Mouse (Mus musculus) layer of hippocampus, postnatal 14 days (tissue): ENCODE data around the gene Igfbp4. TPM values are rescaled to one million over a fixed set of nuclear protein-coding genes. Genes with fewer than 3 reads are reported as not detected.

Experiments used
- DNase-seq, 2 experiments: peaks; one replicate each; pipeline ENCODE4 v3.0.0; 2021 to 2022; ENCODE audit warnings: low spot score in 2 of 2, mixed read lengths in 1 of 2
- long read RNA-seq, 2 experiments: library from polyadenylated mRNA; stranded (forward); transcript quantifications; one replicate each; pipeline ENCODE4 v2.0.0; 2021
- total RNA-seq, 2 experiments: library from RNA; stranded (reverse); gene quantifications; 2 replicates each; pipeline ENCODE4 v1.2.3; 2021

Gene Igfbp4
- total RNA-seq, result 100 to 1,000 TPM in 1 of 2 experiments, 10 to 100 TPM in 1; 93.6 to 121 TPM
- long read RNA-seq, experiment 1, transcript Igfbp4-201 (4 exons, 3,831 nt), result major isoform, 57 of 67 reads
- long read RNA-seq, experiment 1, partial matches to known transcripts, result 0 of 67 reads
- long read RNA-seq, experiment 1, other reads (novel, unspliced or antisense), result 10 of 67 reads
- long read RNA-seq, experiment 2, transcript Igfbp4-201 (4 exons, 3,831 nt), result major isoform, 80 of 111 reads
- long read RNA-seq, experiment 2, partial matches to known transcripts, result 26 of 111 reads
- long read RNA-seq, experiment 2, other reads (novel, unspliced or antisense), result 4 of 111 reads

- DNase-seq, result peak in 1 of 2 experiments; percentile 36
These were observed at the start of gene Igfbp4 for GRCm38 (mm10) chr11:99041051-99041729. Igfbp4 (plus strand) TSS chr11:99041244.

DNA sequence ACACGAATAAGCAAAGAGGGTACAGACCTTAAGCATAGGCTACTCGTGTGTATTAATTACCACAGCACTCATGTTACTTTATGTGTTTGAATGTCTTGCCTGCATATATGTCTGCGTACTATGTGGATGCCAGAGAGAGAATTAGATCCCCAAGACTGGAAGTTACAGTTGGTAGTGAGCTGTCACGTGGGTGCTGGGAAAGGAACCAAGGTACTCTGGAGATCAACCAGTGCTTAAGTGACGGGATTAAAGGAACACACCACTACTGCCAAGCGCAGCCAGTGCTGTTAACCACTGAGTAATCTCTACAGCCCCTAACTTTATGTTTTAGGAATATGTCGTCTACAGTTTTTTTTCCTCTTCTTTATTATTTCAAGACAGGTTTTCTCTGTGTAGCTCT, 45.1 kb upstream of the Igfbp4 start:
- no peak for DNase-seq

DNA sequence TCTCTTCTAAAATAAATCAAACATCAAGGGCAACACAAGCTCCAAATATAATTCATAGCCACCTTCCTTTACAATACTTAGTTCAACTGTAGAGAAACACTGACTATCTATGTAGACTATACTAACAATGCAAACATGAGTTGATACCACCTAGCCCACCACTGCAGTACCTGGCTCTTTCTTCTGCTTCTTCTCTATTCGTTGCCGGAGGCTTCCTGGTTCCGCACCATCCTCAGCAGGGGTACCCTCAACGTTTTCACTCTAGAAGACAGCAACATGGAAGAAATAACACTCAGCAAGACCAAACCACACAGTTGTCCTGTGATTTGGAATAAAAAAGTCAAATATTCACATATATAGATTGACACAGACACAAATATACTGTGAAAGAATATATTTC, 43.4 kb upstream of the Igfbp4 start:
- no peak for DNase-seq

DNA sequence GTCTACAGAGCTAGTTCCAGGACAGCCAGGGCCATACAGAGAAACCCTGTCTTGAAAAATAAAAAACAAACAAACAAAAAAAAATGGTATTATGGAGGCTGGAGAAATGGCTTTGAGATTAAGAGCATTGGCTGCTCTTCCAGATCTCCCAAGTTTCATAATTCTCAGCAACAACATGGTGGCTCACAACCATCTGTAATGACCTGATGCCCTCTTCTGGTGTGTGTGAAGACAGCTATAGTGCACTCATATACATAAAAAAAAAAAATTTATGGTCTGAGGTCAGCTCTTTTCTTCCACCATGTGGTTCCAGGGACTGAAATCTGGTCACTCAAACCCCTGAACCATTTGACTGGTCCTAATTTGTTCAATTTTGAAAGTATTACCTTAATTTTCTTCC, 42.3 kb upstream of the Igfbp4 start:
- no peak for DNase-seq

GRCm38 (mm10) chr11:98999243-98999642, 41.8 kb upstream of the Igfbp4 start:
- DNase-seq, result no peak

- DNase-seq, result no peak
These were observed 34.3 kb upstream of the Igfbp4 start for GRCm38 (mm10) chr11:99006788-99007187.

- DNase-seq, result no peak
These were observed 30.9 kb upstream of the Igfbp4 start for GRCm38 (mm10) chr11:99010124-99010523.

- DNase-seq, result no peak
These were observed 30.3 kb upstream of the Igfbp4 start for GRCm38 (mm10) chr11:99010706-99011105.

GRCm38 (mm10) chr11:99013856-99014255, 27.2 kb upstream of the Igfbp4 start:
- no peak for DNase-seq

DNA sequence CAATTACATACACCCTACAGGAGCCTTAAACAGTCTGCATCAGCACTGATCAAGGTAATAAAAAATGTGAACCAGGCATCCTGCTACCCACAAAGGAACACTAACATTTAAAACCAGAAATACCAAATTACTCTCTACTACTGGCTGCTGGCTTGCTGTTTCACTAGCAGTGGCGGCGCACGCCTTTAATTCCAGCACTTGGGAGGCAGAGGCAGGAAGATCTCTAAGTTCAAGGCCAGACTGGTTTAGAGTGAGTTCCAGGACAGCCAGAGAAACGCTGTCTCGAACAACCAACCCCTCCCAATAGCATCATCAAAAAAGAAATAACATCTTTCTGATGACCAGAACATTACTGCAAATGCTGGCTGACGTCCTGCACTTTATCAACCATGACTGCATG, 21.2 kb upstream of the Igfbp4 start:
- no peak for DNase-seq

GRCm38 (mm10) chr11:99022384-99022933, 18.6 kb upstream of the Igfbp4 start:
- DNase-seq, result no peak

DNA sequence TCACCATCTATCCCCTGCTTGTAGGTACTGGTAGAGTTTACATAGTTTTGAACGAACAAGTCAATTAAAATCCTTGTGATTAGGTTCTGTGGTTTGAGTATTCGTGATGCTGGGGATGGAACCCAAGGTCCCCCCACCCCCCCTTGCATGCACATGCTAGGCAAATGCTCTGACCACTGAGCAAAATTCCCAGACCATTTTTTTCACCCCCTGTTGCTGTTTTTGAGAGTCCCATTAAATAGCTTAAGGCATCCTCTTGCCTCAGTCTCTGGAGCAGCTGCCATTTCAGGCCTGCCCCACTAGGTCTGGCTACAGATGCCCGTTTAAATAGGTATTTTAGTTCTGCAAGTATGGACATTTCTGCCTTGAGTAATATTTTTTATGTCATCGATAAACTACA, 17.9 kb upstream of the Igfbp4 start:
- DNase-seq, result no peak

- peak; percentile 99 to 100 for DNase-seq
These were observed 17.3 kb upstream of the Igfbp4 start, which contains the start of gene Top2a for GRCm38 (mm10) chr11:99023500-99024467. Top2a (minus strand) TSS chr11:99024189.

DNA sequence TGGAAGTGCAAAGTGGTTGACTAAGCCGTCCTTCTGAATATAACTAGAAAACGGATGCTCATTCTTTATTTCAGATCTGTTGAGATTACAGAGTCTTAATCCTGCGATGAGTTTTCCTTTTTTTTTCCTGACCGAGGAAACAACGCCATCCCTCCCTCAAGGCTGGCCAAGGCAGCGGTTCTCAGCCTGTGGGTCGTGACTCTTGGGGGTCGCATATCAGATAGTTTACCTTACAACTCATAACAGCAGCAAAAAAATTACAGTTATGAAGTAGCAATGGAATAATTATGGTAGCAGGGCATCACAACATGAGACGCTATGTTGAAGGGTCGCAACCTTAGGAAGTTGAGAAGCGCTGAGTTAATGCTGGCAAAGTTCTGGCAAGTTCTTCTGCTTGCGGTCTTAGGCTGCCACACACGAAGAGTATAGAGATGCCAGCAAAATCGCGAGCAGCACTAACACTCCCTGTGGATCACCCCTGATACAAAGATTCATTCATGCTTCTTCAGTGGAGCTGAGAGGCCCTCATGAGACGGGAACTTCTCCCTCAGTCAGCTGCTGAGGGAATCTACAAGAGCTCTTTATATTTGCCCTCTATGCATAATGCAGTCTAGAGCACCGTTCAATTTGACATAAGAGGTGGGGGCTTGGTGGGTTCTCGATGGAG, 16.4 kb upstream of the Igfbp4 start:
- DNase-seq, result no peak

GRCm38 (mm10) chr11:99025878-99026277, 15.2 kb upstream of the Igfbp4 start:
- no peak for DNase-seq

DNA sequence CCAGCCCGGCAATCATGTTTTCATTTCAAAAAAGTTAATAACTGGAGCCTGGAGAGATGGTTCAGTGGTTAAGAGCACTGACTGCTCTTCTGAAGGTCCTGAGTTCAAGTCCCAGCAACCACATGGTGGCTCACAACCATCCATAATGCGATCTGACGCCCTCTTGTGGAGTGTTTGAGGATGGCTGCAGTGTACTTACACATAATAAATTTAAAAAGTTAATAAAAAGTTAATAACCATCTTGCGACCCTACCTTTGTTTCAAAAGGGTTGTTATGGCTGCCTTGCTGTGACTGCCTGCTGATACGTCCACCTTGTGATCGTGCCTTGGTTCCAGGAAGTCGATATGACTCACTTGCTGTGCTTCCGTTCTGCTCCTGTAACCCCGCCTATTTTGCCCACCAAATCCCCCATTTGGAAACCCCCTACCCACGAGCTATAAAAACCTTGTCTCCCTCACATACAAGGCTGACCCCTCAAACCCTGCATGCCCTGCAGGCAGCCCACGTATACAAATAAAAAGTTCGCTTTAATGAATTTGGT, 14.1 kb upstream of the Igfbp4 start:
- no peak for DNase-seq

DNA sequence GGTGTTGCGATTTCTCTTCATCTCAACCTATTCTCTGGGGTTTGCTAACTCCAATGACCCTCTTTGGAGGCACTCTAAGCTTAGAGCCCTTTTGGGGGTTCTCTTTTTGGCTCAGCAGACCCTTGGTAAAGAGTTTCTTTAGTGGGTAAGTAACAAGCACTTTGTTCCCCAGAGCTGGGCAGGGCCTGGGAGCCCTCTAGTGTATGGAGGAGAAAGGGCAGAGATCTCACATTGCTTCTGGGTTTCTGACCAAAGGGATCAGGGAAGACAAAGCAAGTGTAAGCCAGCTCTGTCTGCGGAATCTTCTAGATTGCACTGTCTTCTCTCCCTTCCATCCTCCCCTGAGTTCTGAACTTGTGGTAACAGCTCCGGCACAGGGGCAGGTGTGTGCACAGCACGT, 5.7 kb upstream of the Igfbp4 start:
- DNase-seq, result no peak

GRCm38 (mm10) chr11:99036254-99036653, 4.8 kb upstream of the Igfbp4 start:
- DNase-seq, result no peak

- peak; percentile 82 to 84 for DNase-seq
These were observed 1.3 kb upstream of the Igfbp4 start for GRCm38 (mm10) chr11:99039782-99040181.

- DNase-seq, result peak; percentile 43 to 70
These were observed 584 bp upstream of the Igfbp4 start for GRCm38 (mm10) chr11:99040346-99040974.
